Comparison of ENCODE assay signal across 28 mouse cellular contexts in the genomic region with DNA sequence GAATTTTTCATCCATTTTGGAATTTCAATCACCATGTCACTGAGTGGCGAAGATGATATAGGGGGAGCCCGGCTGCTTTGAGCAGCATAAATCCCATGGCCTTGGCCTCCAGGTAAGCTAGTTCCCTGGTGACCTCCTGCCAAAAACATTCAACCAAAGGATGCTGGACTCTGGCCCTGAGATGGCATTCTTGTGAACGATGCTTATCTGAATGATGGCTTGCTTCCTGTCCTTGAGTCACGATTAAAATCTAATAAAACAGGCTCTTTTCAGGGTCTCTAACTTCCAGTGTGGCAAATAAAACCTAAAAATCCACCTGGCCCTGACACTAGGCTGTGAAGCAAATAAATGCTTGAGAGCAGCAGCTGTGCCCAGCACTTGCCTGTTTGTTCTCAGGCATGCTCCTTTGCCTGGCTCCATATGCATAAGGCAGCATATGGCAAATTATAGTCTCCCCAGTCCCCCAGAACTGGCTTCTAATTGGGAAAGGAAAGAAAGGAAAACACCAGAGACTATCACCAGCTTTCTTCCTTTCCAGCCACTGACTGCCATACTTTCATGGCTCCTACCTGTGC.
DNase-seq lines count a peak whose midpoint lies in the region; ATAC-seq lines count a peak whose summit lies in the region.
"Had no signal": no experiment of that assay in that cellular context is flagged by ENCODE, and none has a peak within 500 bp of the region (broad histone marks: within the 10 kb centered on the region; RNA-seq: fewer than 3 reads in every experiment).

No protein-coding gene starts in this region.

- H3K36me3 ChIP-seq in forebrain, embryonic 14.5 days (ENCODE audit: control insufficient read depth, insufficient read depth, low read length), result no peaks in the 10 kb centered on the region
- no peaks in the 10 kb centered on the region for H3K36me3 ChIP-seq in forebrain, embryonic 12.5 days (replicated peaks)
- H3K36me3 ChIP-seq: G1E; heart, embryonic 12.5 days; heart, embryonic 15.5 days had no signal

- no peaks in the 10 kb centered on the region for H3K9me3 ChIP-seq in forebrain, embryonic 14.5 days (replicated peaks; ENCODE audit: control insufficient read depth, low read length)
- H3K9me3 ChIP-seq in forebrain, embryonic 12.5 days, result no peaks in the 10 kb centered on the region
- H3K9me3 ChIP-seq: heart, embryonic 12.5 days; heart, embryonic 15.5 days had no signal

- WGBS in forebrain, embryonic 14.5 days, result 84% methylated on average over 4 of the region's 4 CpGs
- WGBS in forebrain, embryonic 12.5 days, result 87% methylated on average over 4 of the region's 4 CpGs

- H3K4me2 ChIP-seq in forebrain, embryonic 14.5 days (ENCODE audit: low read length), result no peak overlapping the region
- H3K4me2 ChIP-seq in forebrain, embryonic 12.5 days, result no peak overlapping the region
- H3K4me2 ChIP-seq: heart, embryonic 12.5 days; heart, embryonic 15.5 days; hindbrain, embryonic 14.5 days had no signal

- no peak overlapping the region for H3K4me3 ChIP-seq in forebrain, embryonic 14.5 days (ENCODE audit: low read depth, low read length)
- H3K4me3 ChIP-seq in forebrain, embryonic 12.5 days (replicated peaks), result no peak overlapping the region
- H3K4me3 ChIP-seq: gastrocnemius, adult 2 months; heart, embryonic 12.5 days; heart, embryonic 15.5 days had no signal

- ATAC-seq in forebrain, embryonic 14.5 days, result no peak; the same call in 1 of the 2 replicates
- ATAC-seq in forebrain, embryonic 12.5 days (ENCODE audit: low FRiP score), result no peak
- ATAC-seq: hindbrain, postnatal 0 days; inflammation-experienced regulatory T-cells, adult 6 months; intestine, embryonic 16.5 days; Patski had no signal

- H3K27ac ChIP-seq in forebrain, embryonic 14.5 days (ENCODE audit: low read depth, low read length), result no peak overlapping the region
- no peak overlapping the region for H3K27ac ChIP-seq in forebrain, embryonic 12.5 days
- H3K27ac ChIP-seq: gastrocnemius, adult 2 months; heart, embryonic 15.5 days; hindbrain, embryonic 14.5 days; hindbrain, postnatal 0 days had no signal

- no peaks in the 10 kb centered on the region for H3K27me3 ChIP-seq in forebrain, embryonic 14.5 days (replicated peaks; ENCODE audit: control insufficient read depth, insufficient read depth, low read length)
- H3K27me3 ChIP-seq in forebrain, embryonic 12.5 days, result no peaks in the 10 kb centered on the region
- H3K27me3 ChIP-seq: heart, embryonic 12.5 days; heart, embryonic 15.5 days; Patski had no signal

- H3K4me1 ChIP-seq in forebrain, embryonic 14.5 days (ENCODE audit: control insufficient read depth, insufficient read depth, low read length), result no peaks in the 10 kb centered on the region
- no peaks in the 10 kb centered on the region; the same call in 1 of the 2 replicates for H3K4me1 ChIP-seq in forebrain, embryonic 12.5 days
- H3K4me1 ChIP-seq: heart, embryonic 12.5 days; heart, embryonic 15.5 days had no signal

- no peak overlapping the region for H3K9ac ChIP-seq in forebrain, embryonic 14.5 days (ENCODE audit: low read length)
- H3K9ac ChIP-seq in forebrain, embryonic 12.5 days, result no peak overlapping the region
- H3K9ac ChIP-seq: heart, embryonic 12.5 days; heart, embryonic 15.5 days; hindbrain, embryonic 14.5 days had no signal

- DNase-seq in adrenal gland, adult 2 months, result peak; percentile 51
- DNase-seq in adrenal gland, postnatal 25 days, result no peak
- DNase-seq in forebrain, embryonic 14.5 days (ENCODE audit: low spot score), result peak; percentile 57
- peak; percentile 2 for DNase-seq in ZHBTc4 (ENCODE audit: low read depth, low spot score)
- DNase-seq in adrenal gland, postnatal 14 days, result peak; percentile 28
- no peak for DNase-seq in thymus, postnatal 4 days
- DNase-seq in embryo, embryonic 11 days, result no peak
- DNase-seq: B cell, adult 2 months; cerebellum, adult 11-12 months; cerebellum, adult 8-10 months; cerebellum, postnatal 10 days; cerebellum, postnatal 36 days; gastrocnemius, adult 2 months; gastrocnemius, postnatal 14 days; heart, adult 18-20 months; heart, postnatal 10 days; heart, postnatal 4 days; kidney, adult 18-20 months; kidney, adult 9 months had no signal

Comparison
In these comparisons a context has a peak if more than half of its experiments do, and no peak if none do; other contexts are left out.
1. DNase-seq: peak in adrenal gland, adult 2 months (single experiment), forebrain, embryonic 14.5 days (single experiment), ZHBTc4 (single experiment) and adrenal gland, postnatal 14 days (single experiment); none in adrenal gland, postnatal 25 days (single experiment), thymus, postnatal 4 days (single experiment) and embryo, embryonic 11 days (single experiment).